Mouse (Mus musculus) cerebellum, adult 2 months (tissue): Measurements from ENCODE around the gene Pitx2. TPM values are rescaled to one million over a fixed set of nuclear protein-coding genes. Genes with fewer than 3 reads are reported as not detected.

ENCODE experiments used
- DNase-seq, 2 experiments: peaks; one replicate each; pipeline ENCODE4 v3.0.0; 2021
- H3K27ac ChIP-seq: fragments of 200-500 bp; 2 replicates; pipeline ENCODE4 v1.5.1; 2012; ENCODE audit warnings: low read length, control low read depth, inconsistent platforms; ENCODE audit not compliant: insufficient read depth
- H3K27me3 ChIP-seq: fragments of 200-500 bp; 2 replicates; pipeline ENCODE4 v1.6.1; 2012; ENCODE audit warnings: inconsistent platforms, mild to moderate bottlenecking, low read length, moderate library complexity; ENCODE audit not compliant: control insufficient read depth, insufficient read depth
- H3K4me1 ChIP-seq: fragments of 200-500 bp; 2 replicates; pipeline ENCODE4 v1.6.1; 2011; ENCODE audit warnings: low read length; ENCODE audit not compliant: control insufficient read depth, insufficient read depth
- H3K4me3 ChIP-seq: fragments of 200-500 bp; replicated peaks from 2 replicates; pipeline ENCODE3; 2011; ENCODE audit warnings: mild to moderate bottlenecking, low read depth, low read length, control low read depth; ENCODE audit not compliant: insufficient read depth
- CTCF ChIP-seq: fragments of 200-500 bp; IDR thresholded peaks from 2 replicates; pipeline ENCODE4 v1.5.1; 2011; ENCODE audit warnings: low read depth, mild to moderate bottlenecking, control low read depth, low read length, moderate library complexity, borderline replicate concordance; ENCODE audit not compliant: insufficient read depth
- POLR2A ChIP-seq: fragments of 200-500 bp; IDR thresholded peaks from 2 replicates; pipeline ENCODE4 v1.6.1; 2011; ENCODE audit warnings: low read length, control low read depth, borderline replicate concordance; ENCODE audit not compliant: insufficient read depth
- WGBS: fragments of 180-500 bp; shearing (Covaris S2); methylation state at CpG from one replicate; pipeline ENCODE4 v1.1.7; 2018; 5-methylcytosine and 5-hydroxymethylcytosine counted together
- polyA plus RNA-seq: library from polyadenylated mRNA; depleted of rRNA; stranded (reverse); fragments of >200 nt; gene quantifications from 2 replicates; pipeline ENCODE4 v1.2.3, GENCODE M21; 2012; rRNA removed

Pitx2 gene
- polyA plus RNA-seq: 0.25 TPM in 1 of 2 replicates, not detected in the other

GRCm38 (mm10) chr3:129199609-129200500 is at the start of gene Pitx2:
Gene Pitx2 (plus strand): TSS chr3:129199878.
- Histone ChIP-seq H3K27ac (no peak within 1 kb of the TSS), H3K4me3 (no peak within 1 kb of the TSS), H3K27me3 (peaks cover 18% of the 10 kb centered on the region; the same call in 1 of the 2 replicates), H3K4me1 (no peaks in the 10 kb centered on the region)
- under 1% methylated on average over 60 of the region's 60 CpGs for WGBS
- TF ChIP-seq POLR2A (no peak), CTCF (no peak)
- DNase-seq: peak in 1 of 2 experiments; percentile 30

DNA sequence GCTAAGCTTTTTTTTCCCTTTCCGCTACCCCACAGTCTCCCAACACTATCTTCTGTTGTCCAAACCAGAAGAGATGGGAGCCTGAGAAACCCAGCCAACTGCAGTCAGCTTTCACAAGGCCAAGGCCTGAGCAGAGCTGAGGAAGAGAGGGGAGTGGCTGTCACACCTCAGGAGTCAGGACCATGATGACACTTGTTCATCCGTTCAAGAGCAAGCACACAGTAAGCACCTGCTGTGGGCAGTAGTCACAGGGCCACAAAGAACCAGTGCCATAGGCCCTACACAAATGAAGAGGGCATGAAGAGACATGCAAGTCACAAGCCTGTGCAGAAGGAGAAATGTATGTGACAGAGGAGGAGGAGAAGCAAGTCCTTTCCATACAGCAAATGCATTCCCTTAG is 49.7 kb upstream of the Pitx2 start:
- Histone ChIP-seq H3K4me1 (no peaks in the 10 kb centered on the region), H3K27me3 (no peaks in the 10 kb centered on the region; the same call in 1 of the 2 replicates), H3K4me3 (no peak overlapping the region), H3K27ac (no peak overlapping the region)
- DNase-seq: no peak
- TF ChIP-seq POLR2A (no peak), CTCF (no peak)
- 70% methylated on average over 2 of the region's 2 CpGs for WGBS

DNA sequence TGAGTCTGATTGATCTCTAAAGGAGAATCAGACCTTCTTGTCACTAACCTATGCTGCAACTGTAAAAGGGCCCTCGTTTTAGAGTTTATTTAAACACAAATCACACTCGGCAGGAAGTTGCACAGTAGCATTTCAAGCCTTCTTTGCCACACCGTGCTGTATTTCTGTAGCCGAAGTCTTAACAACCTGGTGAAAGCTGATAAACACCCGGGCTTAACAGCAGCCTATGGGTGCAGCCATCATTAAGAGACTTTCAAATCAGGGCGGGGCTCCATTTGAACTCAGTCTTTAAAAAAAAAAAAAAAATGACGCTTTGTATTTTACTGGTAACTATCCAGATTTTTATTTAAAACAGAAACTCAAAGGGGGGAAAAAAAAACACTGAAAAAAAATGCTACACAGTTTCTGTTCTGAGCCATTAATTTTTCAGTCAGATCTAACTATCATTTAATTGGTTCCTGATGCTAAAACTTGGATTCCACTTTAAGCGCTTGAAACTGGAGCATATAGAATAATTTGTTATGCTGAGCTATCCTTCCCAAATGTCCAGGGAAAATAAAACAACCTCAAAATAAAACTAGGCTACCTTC is 48.5 kb upstream of the Pitx2 start:
- 75% methylated on average over 8 of the region's 8 CpGs for WGBS
- TF ChIP-seq CTCF: no peak
- H3K4me1 ChIP-seq: no peaks in the 10 kb centered on the region
- no peak overlapping the region for H3K27ac ChIP-seq
- no peak overlapping the region for H3K4me3 ChIP-seq
- no peak for DNase-seq
- H3K27me3 ChIP-seq: no peaks in the 10 kb centered on the region; the same call in 1 of the 2 replicates

DNA sequence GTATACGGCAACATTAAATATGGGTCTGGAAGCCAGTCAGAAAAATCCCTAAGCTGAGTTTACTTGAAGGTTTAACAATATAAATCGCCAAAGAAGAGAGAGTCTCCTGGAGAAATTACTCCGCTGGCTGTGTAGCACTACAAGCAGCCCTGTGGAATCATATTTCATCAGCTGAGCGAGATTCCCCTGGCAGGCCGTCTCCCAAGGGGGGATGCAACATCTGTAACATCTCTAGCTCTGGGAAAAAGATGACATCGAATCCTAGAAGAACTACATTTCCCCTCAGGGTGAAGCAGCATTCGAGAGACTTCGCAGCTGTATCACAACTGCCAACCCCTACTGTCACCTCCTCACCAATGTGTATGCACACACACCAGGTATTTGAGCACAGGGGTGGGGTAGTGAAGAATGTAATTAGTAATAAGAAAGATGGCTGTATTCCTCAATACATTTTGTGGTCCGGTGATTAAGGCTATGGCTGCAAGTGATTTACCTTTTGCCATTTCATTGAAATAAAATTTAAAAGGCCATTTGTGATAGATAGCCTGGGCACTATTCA is 40.8 kb upstream of the Pitx2 start:
- DNase-seq: no peak
- Histone ChIP-seq H3K27ac (no peak overlapping the region), H3K4me1 (no peaks in the 10 kb centered on the region), H3K4me3 (no peak overlapping the region), H3K27me3 (no peaks in the 10 kb centered on the region)
- no peak for TF ChIP-seq POLR2A
- WGBS: 68% methylated on average over 9 of the region's 9 CpGs

DNA sequence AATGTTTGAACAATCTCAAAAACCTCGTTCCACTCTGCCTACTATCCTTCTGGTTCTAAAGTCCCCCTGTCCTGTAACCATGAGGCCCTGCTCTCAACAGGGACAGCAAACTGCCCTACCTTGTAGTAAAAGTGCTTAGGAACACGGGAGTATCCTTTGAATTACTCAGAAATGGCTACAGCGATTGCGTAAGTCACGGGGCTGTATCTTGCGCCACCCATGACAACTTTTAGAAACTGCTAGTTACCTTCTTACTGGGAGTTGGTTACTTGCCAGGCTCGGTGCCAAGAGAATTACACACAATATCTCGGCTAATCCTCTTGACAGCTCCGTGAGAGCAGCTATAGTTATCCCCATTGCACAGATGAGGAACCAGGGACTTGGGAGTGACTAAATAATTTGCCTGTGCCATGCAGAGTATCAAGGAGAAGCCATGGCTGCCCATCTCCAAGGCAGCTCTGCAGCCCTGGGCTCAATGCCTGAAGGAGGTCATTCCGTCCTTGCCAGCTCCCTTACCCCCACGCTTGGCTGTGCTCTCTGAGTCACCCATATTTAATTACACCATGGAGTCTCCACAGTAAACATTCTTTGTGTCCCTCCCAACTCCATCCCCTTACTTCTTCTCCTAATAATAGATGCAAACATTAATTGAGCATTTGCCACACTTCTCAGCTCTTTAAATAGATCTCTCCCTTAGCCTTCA is 38.2 kb upstream of the Pitx2 start:
- H3K4me1 ChIP-seq: no peaks in the 10 kb centered on the region
- WGBS: 65% methylated on average over 11 of the region's 11 CpGs
- TF ChIP-seq POLR2A (no peak), CTCF (no peak)
- no peak for DNase-seq
- H3K27me3 ChIP-seq: no peaks in the 10 kb centered on the region; the same call in 1 of the 2 replicates
- H3K27ac ChIP-seq: no peak overlapping the region
- no peak overlapping the region for H3K4me3 ChIP-seq

DNA sequence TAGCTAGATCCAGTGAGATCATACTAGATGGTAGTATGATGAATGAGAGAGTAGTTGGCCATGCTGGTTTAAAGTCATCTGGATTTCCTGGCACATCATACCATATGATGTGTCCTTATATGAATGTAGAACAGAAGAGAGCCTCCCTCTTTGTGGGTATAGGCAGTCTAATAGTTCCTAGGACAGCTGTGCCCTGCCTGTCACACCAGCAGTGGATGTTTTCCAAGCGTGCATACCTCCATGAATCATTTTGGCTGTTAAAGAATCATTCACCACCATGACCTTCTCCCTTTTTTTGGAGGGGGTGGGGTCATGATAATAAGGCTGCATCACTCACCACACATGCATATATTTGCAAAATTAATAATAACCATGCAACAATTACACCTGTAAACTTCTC is 35.4 kb upstream of the Pitx2 start:
- DNase-seq: no peak
- 82% methylated on average over 1 of the region's 1 CpGs for WGBS
- H3K4me1 ChIP-seq: no peaks in the 10 kb centered on the region
- H3K27me3 ChIP-seq: no peaks in the 10 kb centered on the region; the same call in 1 of the 2 replicates
- TF ChIP-seq POLR2A: no peak
- TF ChIP-seq CTCF: no peak
- H3K4me3 ChIP-seq: no peak overlapping the region
- no peak overlapping the region for H3K27ac ChIP-seq

DNA sequence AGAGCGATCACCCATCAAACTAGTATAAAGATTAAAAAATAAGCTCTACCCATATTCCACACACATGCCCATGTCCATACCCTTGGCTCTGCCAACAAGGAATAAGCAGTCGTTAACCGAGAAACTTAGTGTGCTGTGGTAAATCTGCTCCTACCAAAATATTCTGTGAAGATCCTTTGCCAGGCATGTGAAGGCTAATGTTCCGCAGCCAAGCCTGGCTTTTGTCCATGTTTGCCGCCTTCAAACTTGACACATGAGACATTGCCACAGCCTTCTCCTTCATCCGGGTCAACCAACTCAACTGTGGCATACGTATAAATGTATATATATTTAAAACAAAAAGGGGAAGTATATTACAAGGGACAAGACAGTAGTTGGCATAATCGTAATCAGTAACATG is 34.0 kb upstream of the Pitx2 start:
- 30% methylated on average over 8 of the region's 8 CpGs for WGBS
- no peak for DNase-seq
- H3K27ac ChIP-seq: no peak overlapping the region
- TF ChIP-seq CTCF: no peak
- no peak for TF ChIP-seq POLR2A
- no peaks in the 10 kb centered on the region for H3K4me1 ChIP-seq
- H3K4me3 ChIP-seq: no peak overlapping the region
- H3K27me3 ChIP-seq: no peaks in the 10 kb centered on the region; the same call in 1 of the 2 replicates
